Mouse (Mus musculus) kidney, adult 2 months (tissue): Measurements from ENCODE around the gene G2e3.

Experiments
- CTCF ChIP-seq: fragments of 200-500 bp; conservative IDR thresholded peaks from 2 replicates; pipeline ENCODE4 v1.5.1; 2011; ENCODE audit warnings: low read depth, mild to moderate bottlenecking, control low read depth, low read length, moderate library complexity, mixed read lengths; ENCODE audit not compliant: insufficient read depth, insufficient read length
- POLR2A ChIP-seq: fragments of 200-500 bp; IDR thresholded peaks from one replicate; pipeline ENCODE4 v1.6.1; 2011; ENCODE audit warnings: low read depth, low read length, control low read depth

GRCm38 (mm10) chr12:51377003-51377887 lies 29.4 kb downstream of the G2e3 start, which contains the start of gene Scfd1:
- TF ChIP-seq POLR2A: peak; percentile 73
- TF ChIP-seq CTCF: no peak
